Mouse (Mus musculus): ENCODE measurements around the gene Nphp4.

DNA sequence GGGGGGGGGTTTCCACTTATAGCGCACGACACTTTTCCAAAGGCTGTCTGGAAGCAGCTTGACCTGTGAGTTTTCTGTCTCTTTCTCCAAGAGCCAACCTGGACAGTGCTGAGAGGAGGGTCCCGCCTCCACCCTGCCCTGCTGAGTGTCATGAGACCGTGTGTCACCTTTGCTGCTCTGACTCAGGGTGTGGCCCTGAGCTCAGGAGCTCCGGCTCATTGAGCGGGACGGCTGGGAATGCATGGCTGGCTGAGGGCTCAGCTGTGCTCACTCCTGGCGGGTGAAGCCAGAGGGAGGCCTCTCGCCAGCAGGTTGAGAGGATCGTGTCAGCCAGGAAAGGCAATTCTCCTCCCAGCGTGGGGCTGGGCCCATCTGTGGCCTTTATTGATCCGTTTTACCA, 97.8 kb downstream of the Nphp4 start:
- TF ChIP-seq GATA1 (IDR thresholded peaks at IDR 0.05; ENCODE audit: low read length) (no peak), TAL1 (IDR thresholded peaks at IDR 0.05; ENCODE audit: low read length) (no peak)
